Mouse (Mus musculus) MEL (cell line): ENCODE results near the gene Vopp1. TPM values are rescaled to one million over a fixed set of nuclear protein-coding genes. Genes with fewer than 3 reads are reported as not detected.

Experiments used
- DNase-seq: peaks from one replicate; pipeline ENCODE4 v3.0.0; 2011; ENCODE audit warnings: low read depth, low spot score
- H3K27ac ChIP-seq: 2 replicates; pipeline ENCODE4 v1.5.1; 2012; ENCODE audit warnings: low read depth, mild to moderate bottlenecking, control low read depth, low read length, moderate library complexity; ENCODE audit not compliant: control insufficient read depth
- H3K27me3 ChIP-seq, 2 experiments: fragments of 150-350 bp in 1 of 2; sonication (generic) in 1 of 2; 2 replicates each; pipeline ENCODE4 v1.6.1; 2012; ENCODE audit warnings: low read length in 2 of 2, mild to moderate bottlenecking in 2 of 2, improper control_type of control experiment in 1 of 2, moderate library complexity in 1 of 2; ENCODE audit not compliant: insufficient read depth in 2 of 2, control insufficient read depth in 1 of 2
- H3K36me3 ChIP-seq, 2 experiments: 2 replicates each; pipeline ENCODE4 v1.6.1; 2012 to 2014; ENCODE audit warnings: low read length in 2 of 2, improper control_type of control experiment in 1 of 2, inconsistent platforms in 1 of 2, mild to moderate bottlenecking in 1 of 2; ENCODE audit not compliant: insufficient read depth in 2 of 2, control insufficient read depth in 1 of 2
- H3K4me1 ChIP-seq, 2 experiments: fragments of 150-350 bp in 1 of 2; sonication (generic) in 1 of 2; 2 replicates each; pipeline ENCODE4 v1.6.1; 2012; ENCODE audit warnings: low read length in 2 of 2, improper control_type of control experiment in 1 of 2, mild to moderate bottlenecking in 1 of 2; ENCODE audit not compliant: insufficient read depth in 2 of 2, control insufficient read depth in 1 of 2
- H3K4me3 ChIP-seq, 2 experiments: fragments of 150-350 bp in 1 of 2; sonication (generic) in 1 of 2; 2 replicates each; pipeline ENCODE4 v1.5.1; 2012; ENCODE audit warnings: low read depth in 2 of 2, low read length in 2 of 2, mild to moderate bottlenecking in 2 of 2, moderate library complexity in 2 of 2, control low read depth in 1 of 2, improper control_type of control experiment in 1 of 2; ENCODE audit not compliant: control insufficient read depth in 1 of 2, insufficient read depth in 1 of 2
- H3K79me2 ChIP-seq: 2 replicates; pipeline ENCODE4 v1.6.1; 2012; ENCODE audit warnings: mild to moderate bottlenecking, low read length, moderate library complexity; ENCODE audit not compliant: control insufficient read depth, poor library complexity, insufficient read depth
- H3K9ac ChIP-seq: 2 replicates; pipeline ENCODE4 v1.6.1; 2012; ENCODE audit warnings: low read depth, mild to moderate bottlenecking, control low read depth, low read length, moderate library complexity; ENCODE audit not compliant: control insufficient read depth, poor library complexity, severe bottlenecking
- H3K9me3 ChIP-seq: fragments of 150-350 bp; sonication (generic); replicated peaks from 2 replicates; pipeline ENCODE4 v1.6.1; 2012; ENCODE audit warnings: mild to moderate bottlenecking, low read length, improper control_type of control experiment, moderate library complexity; ENCODE audit not compliant: insufficient read depth
- CHD1 ChIP-seq: IDR thresholded peaks from 2 replicates; pipeline ENCODE4 v1.6.1; 2012; ENCODE audit warnings: low read depth, mild to moderate bottlenecking, inconsistent platforms, low read length, improper control_type of control experiment
- E2F4 ChIP-seq: IDR thresholded peaks from 2 replicates; pipeline ENCODE4 v1.6.1; 2011; ENCODE audit warnings: low read depth, low read length, improper control_type of control experiment, borderline replicate concordance
- EP300 ChIP-seq, 2 experiments: IDR thresholded peaks; 2 replicates each; pipeline ENCODE4 v1.6.1; 2011; ENCODE audit warnings: improper control_type of control experiment in 2 of 2, low read length in 2 of 2, low read depth in 1 of 2, mild to moderate bottlenecking in 1 of 2
- ETS1 ChIP-seq: IDR thresholded peaks from 2 replicates; pipeline ENCODE4 v1.6.1; 2012; ENCODE audit warnings: low read depth, mild to moderate bottlenecking, inconsistent platforms, low read length, improper control_type of control experiment, moderate library complexity
- GABPA ChIP-seq: IDR thresholded peaks from 2 replicates; pipeline ENCODE4 v1.6.1; 2012; ENCODE audit warnings: low read depth, mild to moderate bottlenecking, inconsistent platforms, low read length, improper control_type of control experiment, moderate library complexity
- KAT2A ChIP-seq: conservative IDR thresholded peaks from 2 replicates; pipeline ENCODE4 v1.6.1; 2012; ENCODE audit warnings: low read depth, low read length, improper control_type of control experiment, inconsistent platforms
- MAFK ChIP-seq: IDR thresholded peaks from 2 replicates; pipeline ENCODE4 v1.6.1; 2011; ENCODE audit warnings: low read depth, mild to moderate bottlenecking, low read length, improper control_type of control experiment, borderline replicate concordance
- MAX ChIP-seq: IDR thresholded peaks from 2 replicates; pipeline ENCODE4 v1.6.1; 2011; ENCODE audit warnings: low read length, improper control_type of control experiment
- MEF2A ChIP-seq: IDR thresholded peaks from 2 replicates; pipeline ENCODE4 v1.6.1; 2014; ENCODE audit warnings: low read depth, mild to moderate bottlenecking, inconsistent platforms, low read length, improper control_type of control experiment; ENCODE audit not compliant: poor library complexity, insufficient replicate concordance, severe bottlenecking; ENCODE audit errors: extremely low read depth
- MXI1 ChIP-seq: IDR thresholded peaks from 2 replicates; pipeline ENCODE4 v1.6.1; 2011; ENCODE audit warnings: mild to moderate bottlenecking, low read depth, low read length, improper control_type of control experiment
- MYB ChIP-seq: IDR thresholded peaks from 2 replicates; pipeline ENCODE4 v1.6.1; 2011; ENCODE audit warnings: mild to moderate bottlenecking, low read depth, low read length, improper control_type of control experiment
- MYC ChIP-seq: IDR thresholded peaks from 2 replicates; pipeline ENCODE4 v1.6.1; 2011; ENCODE audit warnings: low read depth, mild to moderate bottlenecking, low read length, improper control_type of control experiment, moderate library complexity
- NELFE ChIP-seq: IDR thresholded peaks from 2 replicates; pipeline ENCODE4 v1.6.1; 2011; ENCODE audit warnings: low read depth, low read length, improper control_type of control experiment
- NRF1 ChIP-seq: IDR thresholded peaks from 2 replicates; pipeline ENCODE4 v1.6.1; 2014; ENCODE audit warnings: low read depth, mild to moderate bottlenecking, inconsistent platforms, low read length, improper control_type of control experiment, moderate library complexity; ENCODE audit not compliant: poor library complexity, insufficient read depth, severe bottlenecking
- POLR2AphosphoS2 ChIP-seq: IDR thresholded peaks from 2 replicates; pipeline ENCODE4 v1.6.1; 2011; ENCODE audit warnings: low read length, improper control_type of control experiment
- RAD21 ChIP-seq: IDR thresholded peaks from 2 replicates; pipeline ENCODE4 v1.6.1; 2011; ENCODE audit warnings: mild to moderate bottlenecking, low read depth, low read length, improper control_type of control experiment
- RCOR1 ChIP-seq: IDR thresholded peaks from 2 replicates; pipeline ENCODE4 v1.6.1; 2012; ENCODE audit warnings: low read depth, mild to moderate bottlenecking, inconsistent platforms, low read length, improper control_type of control experiment
- SIN3A ChIP-seq: IDR thresholded peaks from 2 replicates; pipeline ENCODE4 v1.6.1; 2012; ENCODE audit warnings: low read length, improper control_type of control experiment, inconsistent platforms
- TAL1 ChIP-seq: IDR thresholded peaks from 2 replicates; pipeline ENCODE4 v1.6.1; 2012; ENCODE audit warnings: mild to moderate bottlenecking, inconsistent platforms, low read length, moderate library complexity, mixed read lengths
- TBP ChIP-seq: IDR thresholded peaks from 2 replicates; pipeline ENCODE4 v1.8.0; 2011; ENCODE audit warnings: low read depth, low read length, improper control_type of control experiment
- TCF12 ChIP-seq: IDR thresholded peaks from 2 replicates; pipeline ENCODE4 v1.6.1; 2014; ENCODE audit warnings: low read depth, mild to moderate bottlenecking, inconsistent platforms, low read length, improper control_type of control experiment, moderate library complexity
- UBTF ChIP-seq: IDR thresholded peaks from 2 replicates; pipeline ENCODE4 v1.6.1; 2012; ENCODE audit warnings: low read depth, mild to moderate bottlenecking, inconsistent platforms, low read length, improper control_type of control experiment, moderate library complexity, borderline replicate concordance; ENCODE audit not compliant: insufficient read depth
- USF1 ChIP-seq: IDR thresholded peaks from 2 replicates; pipeline ENCODE4 v1.6.1; 2014; ENCODE audit warnings: low read depth, mild to moderate bottlenecking, inconsistent platforms, low read length, improper control_type of control experiment, moderate library complexity
- USF2 ChIP-seq, 2 experiments: IDR thresholded peaks; 2 replicates each; pipeline ENCODE4 v1.6.1; 2011 to 2012; ENCODE audit warnings: improper control_type of control experiment in 2 of 2, low read length in 2 of 2, borderline replicate concordance in 1 of 2, inconsistent platforms in 1 of 2, low read depth in 1 of 2, mild to moderate bottlenecking in 1 of 2; ENCODE audit not compliant: insufficient read depth in 1 of 2
- ZC3H11A ChIP-seq: IDR thresholded peaks from 2 replicates; pipeline ENCODE4 v1.6.1; 2012; ENCODE audit warnings: low read depth, mild to moderate bottlenecking, inconsistent platforms, low read length, improper control_type of control experiment
- ZKSCAN1 ChIP-seq: IDR thresholded peaks from 2 replicates; pipeline ENCODE4 v1.6.1; 2012; ENCODE audit warnings: low read depth, mild to moderate bottlenecking, inconsistent platforms, low read length, improper control_type of control experiment, moderate library complexity
- ZMIZ1 ChIP-seq: IDR thresholded peaks from 2 replicates; pipeline ENCODE4 v1.6.1; 2012; ENCODE audit warnings: low read depth, mild to moderate bottlenecking, inconsistent platforms, low read length, improper control_type of control experiment, moderate library complexity
- ZNF384 ChIP-seq: IDR thresholded peaks from 2 replicates; pipeline ENCODE4 v1.6.1; 2012; ENCODE audit warnings: low read depth, mild to moderate bottlenecking, inconsistent platforms, low read length, improper control_type of control experiment
- polyA plus RNA-seq, 2 experiments: library from polyadenylated mRNA; stranded (reverse) in 1 of 2; unstranded in 1 of 2; fragments of >175 nt in 1 of 2; fragments of >200 nt in 1 of 2; gene quantifications; 2 replicates each; pipeline versions ENCODE4 v1.2.1 to v1.2.4; 2012; ENCODE audit warnings: low replicate concordance in 2 of 2, low read depth in 1 of 2; ENCODE audit not compliant: insufficient read length in 2 of 2, insufficient read depth in 1 of 2, missing spikeins in 1 of 2
- total RNA-seq: library from RNA; depleted of rRNA; stranded (reverse); fragments of 300-350 nt; gene quantifications from 2 replicates; pipeline ENCODE4 v1.2.3, GENCODE M21; 2012

The Vopp1 gene
- total and polyA plus RNA-seq, 3 experiments: 14.2 to 17.0 TPM; not detected in 1

- no peaks in the 10 kb centered on the region for H3K27me3 ChIP-seq
- H3K9me3 ChIP-seq: no peaks in the 10 kb centered on the region
- peaks cover 20 to 22% of the 10 kb centered on the region in 2 experiments for H3K4me1 ChIP-seq
- H3K36me3 ChIP-seq: peaks cover 0 to 26% of the 10 kb centered on the region in 2 experiments; a peak in 2 of 4 replicates
- DNase-seq: no peak
- no peaks in the 10 kb centered on the region for H3K79me2 ChIP-seq
- 0 out of 4 replicates have a peak overlapping the region, but pooled peaks of 1 of the 2 experiments have one; percentile 14 for H3K4me3 ChIP-seq
- peak overlapping the region; percentile 97 for H3K27ac ChIP-seq
- H3K9ac ChIP-seq: peak overlapping the region; percentile 26
- no peak for TF ChIP-seq MYB
- no peak for TF ChIP-seq TCF12
- TF ChIP-seq MAFK: no peak
- TF ChIP-seq TBP: peak; percentile 18; the same call in 1 of the 2 replicates
- TF ChIP-seq, all 39 proteins: peak for 1
These were observed 79.2 kb downstream of the Vopp1 start for GRCm38 (mm10) chr6:57745748-57746129.

GRCm38 (mm10) chr6:57744974-57745747 lies 79.8 kb downstream of the Vopp1 start:
- peak overlapping the region; percentile 97 for H3K27ac ChIP-seq
- no peak for TF ChIP-seq NELFE
- 0 out of 2 replicates have a peak, but pooled peaks have one; percentile 45 for TF ChIP-seq E2F4
- TF ChIP-seq CHD1: peak; percentile 51; the same call in 1 of the 2 replicates
- TF ChIP-seq ZMIZ1: no peak
- TF ChIP-seq MYB: peak; percentile 56; the same call in 1 of the 2 replicates
- TF ChIP-seq TAL1: peak; percentile 99
- no peak for TF ChIP-seq USF2 (IDR thresholded peaks at IDR 0.05; ENCODE audit: borderline replicate concordance in 1 of 2, insufficient read depth in 1 of 2, low read depth in 1 of 2, low read length in 2 of 2)
- TF ChIP-seq MXI1: peak; percentile 85
- no peak for TF ChIP-seq MAX
- TF ChIP-seq MEF2A: peak; percentile 53; the same call in 1 of the 2 replicates
- peak; percentile 83 for TF ChIP-seq SIN3A
- TF ChIP-seq USF1: no peak
- no peak; the same call in 1 of the 2 replicates for TF ChIP-seq POLR2AphosphoS2
- 0 out of 2 replicates have a peak, but pooled peaks have one; percentile 14 for TF ChIP-seq TBP
- TF ChIP-seq UBTF: no peak
- peak; percentile 97 for TF ChIP-seq TCF12
- TF ChIP-seq MYC: peak; percentile 76
- no peak for TF ChIP-seq NRF1
- no peak; the same call in 1 of the 2 replicates for TF ChIP-seq RAD21
- TF ChIP-seq GABPA: peak; percentile 86
- no peak for TF ChIP-seq KAT2A
- TF ChIP-seq ETS1: peak; percentile 96
- TF ChIP-seq ZC3H11A: no peak
- TF ChIP-seq ZNF384: peak; percentile 56
- peak; percentile 96 to 100 for TF ChIP-seq EP300 (IDR thresholded peaks at IDR 0.05; ENCODE audit: low read depth in 1 of 2, low read length in 2 of 2)
- TF ChIP-seq RCOR1: peak; percentile 94
- no peak for TF ChIP-seq ZKSCAN1

More at GRCm38 (mm10) chr6:57744974-57745747, 79.8 kb downstream of the Vopp1 start:
- no peaks in the 10 kb centered on the region for H3K79me2 ChIP-seq
- peak overlapping the region; percentile 45 for H3K9ac ChIP-seq
- DNase-seq: peak; percentile 97
- H3K4me3 ChIP-seq: peak overlapping the region in 1 of 2 experiments; percentile 6; a peak in 2 of 4 replicates
- peaks cover 20 to 22% of the 10 kb centered on the region in 2 experiments for H3K4me1 ChIP-seq
- H3K9me3 ChIP-seq: no peaks in the 10 kb centered on the region
- H3K27me3 ChIP-seq: no peaks in the 10 kb centered on the region
- H3K36me3 ChIP-seq: peaks cover 0 to 26% of the 10 kb centered on the region in 2 experiments; a peak in 2 of 4 replicates
